Mouse (Mus musculus): ENCODE data around the gene Slc22a16.

DNA sequence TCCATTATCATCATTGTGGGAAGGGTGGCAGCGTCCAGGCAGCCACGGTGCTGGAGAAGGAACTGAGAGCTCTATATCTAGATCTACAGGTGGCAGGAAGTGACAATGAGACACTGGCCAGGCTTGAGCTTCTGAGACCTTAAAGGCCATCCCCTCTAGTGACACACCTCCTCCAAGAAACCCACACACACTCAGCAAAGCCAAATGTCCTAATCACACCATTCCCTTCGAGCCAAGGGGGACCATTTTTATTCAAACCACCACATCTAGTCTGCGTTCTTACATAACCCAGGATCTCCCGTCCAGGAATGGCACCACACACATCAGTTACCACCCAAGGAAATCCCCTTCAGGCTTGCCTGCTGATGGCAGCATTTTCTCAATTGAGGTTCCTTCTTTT, 73.0 kb downstream of the Slc22a16 start:
- TF ChIP-seq CTCF (conservative IDR thresholded peaks at IDR 0.05; ENCODE audit: insufficient read depth, insufficient read length, low read depth, low read length) (no peak), POLR2A (IDR thresholded peaks at IDR 0.05; ENCODE audit: low read depth, low read length) (no peak)
